Mouse (Mus musculus) urinary bladder, postnatal 10 days (tissue): ENCODE measurements around the gene Cep162.

Experiments used
- DNase-seq: peaks from one replicate; pipeline ENCODE4 v3.0.0; 2022; ENCODE audit warnings: low spot score

The Cep162 gene

DNA sequence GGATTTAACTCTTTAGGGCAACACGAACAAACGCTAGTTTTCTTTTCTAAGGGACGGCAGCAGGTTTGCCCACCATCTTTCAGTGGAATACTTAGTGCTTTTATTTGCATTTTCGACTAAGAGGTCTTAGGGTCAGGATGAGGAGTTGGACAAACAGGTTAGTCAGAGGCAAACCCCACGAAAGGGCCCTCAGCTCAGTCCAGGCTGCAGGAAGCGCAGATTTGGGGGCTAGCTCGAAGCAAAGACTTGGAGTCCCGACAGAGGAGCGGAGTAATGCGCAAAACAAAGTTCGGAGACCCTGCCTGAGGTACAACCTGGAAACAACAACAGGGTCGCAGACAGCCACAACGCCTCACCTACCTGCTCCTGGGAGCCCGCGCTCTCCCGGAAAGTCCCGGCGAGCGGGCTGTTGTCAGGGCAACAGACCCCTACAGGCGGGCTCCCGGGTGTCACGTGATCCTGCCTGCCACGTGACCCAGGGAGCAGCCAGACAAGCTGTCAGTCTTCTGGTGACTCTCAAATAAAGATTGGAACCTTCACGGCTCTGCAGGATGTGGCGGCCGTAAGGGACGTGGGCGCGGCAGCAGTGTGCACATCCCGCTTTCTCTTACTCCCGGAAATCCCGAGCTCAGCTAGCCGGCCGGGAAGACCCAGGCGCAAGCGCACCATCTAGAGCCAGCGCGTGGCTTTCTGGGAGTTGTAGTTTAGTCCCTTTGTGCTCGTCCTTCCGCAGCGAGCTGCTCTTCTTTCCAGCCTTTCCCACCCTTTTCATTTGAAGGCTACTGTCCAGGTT, at the start of gene Cep162:
Gene Cep162, minus strand, starts transcription at position 634 of the 793 bp plus-strand sequence.
- peak; percentile 44 for DNase-seq

DNA sequence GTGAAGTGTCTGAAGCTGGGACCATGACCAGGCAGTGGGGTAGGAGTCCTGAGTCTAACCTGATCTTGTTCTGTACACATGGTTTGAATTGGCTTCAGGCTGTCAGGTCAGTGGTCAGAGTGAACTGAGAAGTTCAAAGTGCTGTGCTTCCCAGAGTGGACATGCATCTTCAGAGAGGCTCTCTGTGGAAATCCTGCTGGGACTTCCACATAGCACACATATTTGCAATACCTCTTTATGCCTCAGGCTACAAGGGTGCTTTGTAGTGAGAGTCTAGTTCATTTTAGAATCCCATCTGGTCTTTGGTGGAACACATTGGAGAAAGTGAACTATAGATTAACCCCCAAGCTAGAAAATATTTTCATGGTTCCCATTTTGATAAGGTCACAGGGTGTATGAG, 47.9 kb upstream of the Cep162 start:
- no peak for DNase-seq

- DNase-seq, result no peak
Measured at GRCm38 (mm10) chr9:87298900-87299299, 43.6 kb upstream of the Cep162 start.

- no peak for DNase-seq
Measured at GRCm38 (mm10) chr9:87297522-87297921, 42.2 kb upstream of the Cep162 start.

GRCm38 (mm10) chr9:87255696-87256030, 327 bp upstream of the Cep162 start:
- DNase-seq, result no peak

GRCm38 (mm10) chr9:87248118-87248517, 7.2 kb downstream of the Cep162 start:
- no peak for DNase-seq

GRCm38 (mm10) chr9:87247678-87248077, 7.7 kb downstream of the Cep162 start:
- no peak for DNase-seq

GRCm38 (mm10) chr9:87213204-87213603, 42.1 kb downstream of the Cep162 start:
- no peak for DNase-seq

DNA sequence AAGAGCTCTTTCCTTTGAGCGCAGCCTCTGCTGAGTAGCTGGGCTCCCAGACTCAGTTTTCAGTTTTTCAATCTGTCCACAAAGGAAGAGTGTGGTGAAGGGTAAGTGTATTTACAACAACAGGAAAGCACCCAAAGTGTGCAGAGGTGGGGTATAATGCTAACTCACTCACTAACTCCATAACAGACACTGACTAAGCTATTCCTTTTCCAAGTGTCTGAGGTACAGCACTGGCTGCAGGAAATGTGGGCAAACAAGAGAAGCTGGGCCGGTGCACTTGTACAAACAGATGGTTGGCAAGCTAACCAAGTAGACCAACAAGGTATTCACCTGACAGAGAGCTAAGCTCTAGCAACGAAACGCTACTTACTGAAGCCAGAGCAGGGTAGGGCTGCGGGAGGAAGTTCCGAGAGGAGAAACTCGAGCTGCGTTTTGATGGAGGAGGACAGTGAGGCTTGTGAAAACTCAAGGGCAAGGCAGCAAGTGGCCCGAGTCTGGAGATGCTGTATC, 44.5 kb downstream of the Cep162 start:
- DNase-seq, result no peak

- no peak for DNase-seq
Measured at GRCm38 (mm10) chr9:87202431-87202830, 52.9 kb downstream of the Cep162 start.

DNA sequence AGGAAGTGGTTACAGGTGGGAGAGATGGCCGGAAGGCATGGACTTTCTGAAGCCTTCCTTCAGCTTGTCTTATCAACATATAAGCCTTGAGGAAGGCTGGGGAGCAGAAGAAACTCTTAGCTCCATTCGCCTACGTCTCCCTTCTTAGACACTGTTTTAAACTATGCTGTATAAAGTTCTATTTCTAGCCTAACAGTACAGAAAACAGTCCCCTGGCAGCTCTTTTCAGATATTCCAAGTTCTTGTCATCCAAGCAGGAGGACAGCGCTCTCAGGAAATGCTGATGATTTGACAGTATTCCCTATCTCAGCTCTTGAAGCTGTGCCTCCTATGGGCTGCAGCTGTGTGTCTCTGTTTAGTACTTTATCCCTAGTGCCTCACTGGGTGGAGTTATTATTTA, 54.4 kb downstream of the Cep162 start:
- DNase-seq, result no peak

- no peak for DNase-seq
Measured at GRCm38 (mm10) chr9:87200426-87200825, 54.9 kb downstream of the Cep162 start.

DNA sequence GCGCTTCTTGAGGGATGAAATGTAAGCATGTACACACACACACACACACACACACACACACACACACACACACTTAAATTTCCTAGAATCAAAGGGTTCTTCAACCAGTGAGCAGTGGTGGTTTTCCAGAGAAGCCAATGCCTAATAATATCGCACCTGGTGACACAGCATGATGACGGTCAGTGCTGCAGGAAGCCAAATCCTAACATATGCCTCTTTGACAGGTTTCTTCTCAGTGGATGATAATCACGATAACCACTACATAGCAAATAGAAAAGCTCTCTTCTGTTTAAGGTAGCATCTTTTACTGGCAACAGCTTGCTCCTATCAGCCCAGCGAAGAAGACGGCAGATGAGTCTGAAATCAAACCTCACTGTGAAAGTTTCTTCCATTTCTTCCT, 57.3 kb downstream of the Cep162 start:
- no peak for DNase-seq

- no peak for DNase-seq
Measured at GRCm38 (mm10) chr9:87197277-87197676, 58.1 kb downstream of the Cep162 start.

GRCm38 (mm10) chr9:87193721-87194120, 61.6 kb downstream of the Cep162 start:
- DNase-seq, result no peak

DNA sequence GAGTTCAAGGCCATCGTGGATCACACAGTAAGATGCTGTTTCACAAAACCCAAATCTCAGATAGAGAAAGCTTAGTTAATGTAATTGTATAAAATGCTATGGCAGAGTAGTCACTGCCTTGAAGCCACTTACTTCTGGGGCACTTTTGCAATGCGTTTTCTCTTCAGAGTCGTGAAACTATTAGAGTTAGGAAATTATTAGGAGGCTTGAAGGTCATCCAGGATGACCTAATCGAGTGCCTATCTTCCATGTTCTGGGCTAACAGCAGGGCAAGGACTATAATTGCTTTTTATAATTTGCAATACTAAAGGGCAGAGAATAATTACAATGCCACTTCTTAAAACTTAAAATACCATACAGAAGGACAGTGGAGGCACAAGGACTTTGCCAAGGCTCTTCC, 68.0 kb downstream of the Cep162 start:
- DNase-seq, result no peak

DNA sequence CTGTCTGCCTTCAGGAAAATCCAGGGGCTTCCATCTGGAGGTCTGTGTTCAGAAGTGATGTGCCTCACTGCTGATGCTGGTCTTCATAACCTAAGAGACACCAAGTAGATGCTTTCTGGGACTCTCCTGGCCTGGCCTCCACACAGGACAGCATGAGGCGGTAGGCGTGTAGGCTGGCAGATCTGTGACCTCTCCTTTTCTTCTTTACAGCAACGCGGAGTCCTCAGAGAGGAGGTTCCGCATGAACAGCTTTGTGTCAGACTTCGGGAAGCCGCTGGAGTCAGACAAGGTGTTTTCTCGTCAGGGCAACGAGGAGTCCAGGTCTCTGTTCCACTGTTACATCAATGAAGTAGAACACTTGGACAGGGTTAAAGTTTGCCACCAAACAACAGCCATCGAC, 73.1 kb downstream of the Cep162 start:
- no peak for DNase-seq

GRCm38 (mm10) chr9:87178534-87178933, 76.8 kb downstream of the Cep162 start:
- DNase-seq, result no peak

DNA sequence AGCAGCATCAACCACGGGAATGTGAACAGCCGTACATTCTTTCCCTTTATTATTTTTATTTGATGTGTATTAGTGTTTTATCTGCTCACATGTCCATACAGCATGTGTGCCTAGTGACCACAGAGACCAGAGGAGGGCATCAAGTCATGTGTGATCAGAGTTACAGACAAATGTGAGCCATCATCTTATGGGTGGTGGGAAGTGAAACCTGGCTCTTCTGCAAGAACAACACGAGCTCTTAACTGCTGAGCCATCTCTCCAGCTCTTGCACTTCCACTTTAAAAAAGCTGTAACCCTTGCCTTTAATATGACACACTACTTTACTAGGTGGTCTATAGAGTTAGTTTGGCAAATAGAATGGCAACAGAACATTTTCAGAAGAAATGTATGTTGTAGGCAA, 83.8 kb downstream of the Cep162 start:
- DNase-seq, result no peak

DNA sequence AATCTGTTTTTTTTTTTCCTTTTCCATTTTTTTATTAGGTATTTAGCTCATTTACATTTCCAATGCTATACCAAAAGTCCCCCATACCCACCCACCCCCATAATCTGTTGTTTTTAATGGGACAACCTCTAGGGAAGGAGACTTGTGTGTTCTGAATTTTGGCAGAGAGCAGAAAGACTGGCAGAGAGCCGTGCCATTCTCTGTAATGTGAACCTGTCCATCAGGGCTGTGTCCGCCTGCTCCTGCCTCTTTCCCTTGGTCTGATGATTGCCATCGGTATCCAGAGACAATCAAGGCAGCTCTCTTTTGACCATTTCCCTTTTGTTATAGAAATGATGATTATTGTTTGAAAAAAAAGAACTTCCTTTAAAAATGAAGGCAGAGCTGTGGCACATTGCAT, 84.4 kb downstream of the Cep162 start:
- DNase-seq, result no peak

DNA sequence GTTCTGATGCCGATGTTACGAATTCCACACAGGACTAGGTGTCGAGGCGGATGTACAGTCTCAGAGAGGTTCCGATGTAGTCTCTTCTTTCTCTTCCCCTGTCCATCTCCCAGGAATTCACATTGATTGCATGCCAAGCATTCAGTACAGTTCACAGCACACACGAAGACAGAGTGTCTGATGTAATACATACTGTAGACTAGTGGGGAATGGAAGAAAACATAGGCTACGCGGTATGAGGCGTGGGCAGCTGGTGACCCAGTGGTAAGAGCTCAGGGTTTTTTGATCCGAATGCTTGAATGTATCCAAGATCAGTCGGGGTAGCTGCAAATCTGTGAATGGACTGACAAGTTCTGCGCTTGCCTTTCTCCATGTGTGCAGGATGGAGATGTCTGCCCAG, 86.2 kb downstream of the Cep162 start:
- DNase-seq, result no peak

GRCm38 (mm10) chr9:87168051-87168450, 87.3 kb downstream of the Cep162 start:
- DNase-seq, result no peak

GRCm38 (mm10) chr9:87167001-87167830, 88.1 kb downstream of the Cep162 start:
- DNase-seq, result no peak
